Mouse (Mus musculus): Measurements from ENCODE around the gene Oog4.
A peak's percentile ranks its signal among the peaks of the same experiment; 100 is the strongest.
"Not testable (repeated sequence)": the region's sequence is repeated elsewhere in the genome, so short reads cannot be mapped to it uniquely, and the experiment has no call there.

Oog4 gene

DNA sequence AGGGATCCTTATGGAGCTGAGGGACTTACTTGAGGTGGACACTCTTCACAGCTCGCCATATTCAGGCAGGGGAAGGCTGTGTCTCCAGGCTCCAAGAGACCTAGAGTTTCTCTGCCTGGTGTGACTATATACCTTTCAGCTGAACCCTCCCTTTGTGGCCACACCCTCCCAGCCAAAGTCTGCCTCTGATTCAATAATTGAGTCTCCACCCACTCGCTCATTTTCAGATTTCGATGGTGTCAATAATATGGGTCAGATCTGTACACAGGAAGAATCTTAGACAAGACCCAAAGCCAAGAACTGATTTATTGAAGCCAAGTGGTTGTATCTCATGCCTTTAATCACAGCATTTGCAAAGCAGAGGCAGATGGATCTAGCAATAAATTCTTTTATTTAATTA, at the start of gene Oog4:
Gene Oog4, minus strand, starts transcription at position 101 of the 400 bp plus-strand sequence.
- no peak for DNase-seq

DNA sequence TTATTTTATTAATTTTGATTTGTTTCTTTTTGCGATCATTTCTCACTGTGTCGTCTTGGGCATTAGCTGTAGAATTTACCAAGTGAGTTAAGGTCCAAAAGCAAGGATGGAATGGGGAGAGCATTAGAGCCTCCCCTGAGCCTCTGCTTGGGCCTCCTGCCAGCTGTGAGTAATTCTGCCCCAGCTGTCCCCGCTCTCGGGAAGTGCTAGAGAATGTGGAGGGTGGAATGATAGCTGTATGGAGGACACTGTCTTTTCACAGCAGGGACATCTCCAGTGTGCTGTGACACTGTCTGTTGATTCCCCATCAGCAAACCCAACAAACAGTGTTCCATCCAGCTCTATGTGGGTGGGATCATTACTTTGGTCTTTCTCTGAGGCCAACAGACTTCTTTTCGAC, 23.4 kb downstream of the Oog4 start:
- not testable (repeated sequence) for DNase-seq

DNA sequence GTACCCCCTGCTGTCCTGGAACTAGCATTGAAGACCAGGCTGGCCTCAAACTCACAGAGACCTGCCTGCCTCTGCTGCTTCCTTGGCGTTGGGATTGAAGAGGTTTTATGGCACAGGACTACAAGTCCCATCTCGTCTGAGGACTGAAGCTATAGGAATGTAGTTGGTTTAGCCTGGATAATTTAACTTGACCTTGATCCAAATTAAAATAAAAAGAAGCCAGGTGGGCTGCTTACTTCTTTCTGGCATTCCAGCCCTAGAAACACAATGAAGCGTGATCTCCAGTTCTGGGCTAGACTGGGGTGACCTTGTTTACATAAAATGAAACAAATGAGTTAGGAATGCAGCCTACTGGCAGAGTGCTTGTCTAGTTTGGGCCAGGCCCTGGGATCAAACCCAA, 36.0 kb downstream of the Oog4 start:
- DNase-seq, result no peak

DNA sequence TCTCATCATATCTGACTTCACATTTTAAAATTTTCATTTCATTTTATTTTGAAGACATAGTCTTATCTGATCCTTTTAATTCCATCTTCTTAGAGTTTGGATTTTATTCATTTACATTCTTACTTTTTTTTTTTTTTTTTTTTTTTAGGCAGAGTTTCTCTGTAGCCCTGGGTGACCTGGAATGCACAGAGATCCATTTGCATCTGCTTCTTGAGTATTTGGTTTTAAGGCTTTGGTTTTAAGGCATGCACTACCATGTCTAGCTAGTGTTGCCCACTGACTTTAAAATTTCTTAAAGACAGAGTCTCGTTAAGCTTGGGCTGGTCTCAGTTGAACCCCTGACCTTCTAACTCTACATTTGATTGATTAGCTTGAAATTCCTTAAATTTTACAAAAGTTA, 36.5 kb downstream of the Oog4 start:
- DNase-seq, result no peak

DNA sequence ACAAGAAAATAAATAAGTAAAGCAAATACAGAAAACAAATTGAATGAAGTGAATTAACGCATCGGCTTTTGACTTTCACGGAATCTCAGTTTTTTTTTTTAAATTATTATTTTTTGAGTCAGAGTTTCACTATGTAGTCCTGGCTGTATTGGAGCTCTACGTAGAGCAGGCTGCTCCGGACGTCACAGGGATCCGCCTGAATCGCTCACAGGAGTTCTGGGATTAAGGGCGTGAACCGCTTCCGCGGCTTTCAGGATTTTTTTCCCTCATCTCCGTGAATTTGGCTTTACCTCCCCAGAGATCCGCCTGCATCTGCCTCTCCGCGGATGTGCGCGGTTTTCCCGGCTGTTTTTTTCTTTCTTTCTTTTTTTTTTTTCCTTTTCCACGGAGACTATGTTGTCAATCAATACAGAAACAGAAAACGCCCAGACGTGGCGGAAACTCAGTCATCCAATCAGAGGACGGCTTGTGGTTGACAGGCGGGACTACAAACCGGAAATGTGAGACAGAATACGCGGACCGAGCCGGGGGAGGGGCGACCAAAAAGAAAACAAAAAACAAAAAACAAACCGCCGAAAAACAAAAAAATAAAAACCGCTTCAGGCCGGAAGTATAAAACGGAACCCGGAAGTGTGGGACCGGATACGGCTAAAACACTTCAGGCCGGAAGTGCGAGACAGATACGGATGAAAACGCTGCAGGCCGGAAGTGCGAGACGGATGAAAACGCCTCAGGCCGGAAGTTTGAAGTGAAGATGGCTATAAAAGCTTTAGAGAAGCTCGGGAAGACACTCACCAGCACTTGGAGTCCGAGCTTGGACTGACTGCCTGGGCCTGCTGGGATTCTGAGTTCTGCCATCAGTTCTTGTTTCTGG, 37.7 kb downstream of the Oog4 start, which contains the start of gene Pramef8:
Gene Pramef8, plus strand, starts transcription at position 208 of the 874 bp plus-strand sequence.
- peak; percentile 91 for DNase-seq

DNA sequence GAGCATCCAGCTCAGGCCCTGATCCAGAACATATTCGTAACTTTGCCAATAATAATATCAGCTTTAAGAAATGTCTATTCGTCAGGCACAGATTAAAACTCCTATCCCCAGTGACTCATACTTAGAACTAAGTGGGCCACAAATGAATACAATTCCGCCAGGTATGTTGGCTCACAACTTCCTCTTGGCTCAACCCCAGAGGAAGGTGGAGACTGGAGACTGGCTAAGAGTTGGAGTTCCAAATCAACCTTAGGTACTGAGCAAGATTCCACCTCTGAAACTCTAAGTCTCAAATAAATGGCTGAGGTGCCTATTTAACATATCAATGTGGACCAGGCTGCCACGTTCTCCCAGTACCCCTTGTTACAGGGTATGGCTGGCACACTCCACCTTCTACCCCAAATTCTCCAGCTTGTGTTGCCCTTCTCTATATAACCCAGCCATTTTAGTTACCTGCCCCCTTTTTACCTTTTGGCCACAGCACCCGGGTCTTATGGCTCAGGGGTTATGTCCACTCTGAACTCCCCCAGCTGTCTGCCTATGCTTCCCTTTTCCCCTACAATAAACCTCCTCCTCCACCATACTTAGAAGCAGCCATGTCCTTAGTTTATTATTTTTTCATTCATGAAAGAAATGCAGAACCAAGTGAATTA, 38.4 kb downstream of the Oog4 start:
- DNase-seq, result peak; percentile 45

DNA sequence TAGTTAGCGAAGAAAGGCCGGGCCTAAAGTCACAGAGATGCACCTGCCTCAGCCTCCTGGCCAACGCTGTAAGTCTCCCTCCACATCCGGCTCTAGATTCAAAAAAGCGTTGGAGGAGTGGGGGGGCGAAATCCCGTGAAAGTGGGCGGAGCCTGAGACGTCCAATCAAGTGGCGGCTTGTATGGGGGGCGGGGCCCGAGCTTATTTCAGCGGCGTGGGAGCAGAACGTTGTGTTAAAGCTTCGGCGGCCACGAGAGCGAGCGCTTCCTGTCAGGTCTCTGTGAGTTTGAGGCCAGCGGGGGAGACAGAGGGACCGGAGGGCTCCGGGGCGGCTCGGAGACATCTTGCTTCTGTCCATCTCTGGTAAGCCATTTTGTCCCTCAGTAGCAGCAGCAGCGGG, 55.9 kb downstream of the Oog4 start, which contains the start of gene Pramel1:
Gene Pramel1, plus strand, starts transcription at position 248 of the 400 bp plus-strand sequence.
- no peak for DNase-seq

DNA sequence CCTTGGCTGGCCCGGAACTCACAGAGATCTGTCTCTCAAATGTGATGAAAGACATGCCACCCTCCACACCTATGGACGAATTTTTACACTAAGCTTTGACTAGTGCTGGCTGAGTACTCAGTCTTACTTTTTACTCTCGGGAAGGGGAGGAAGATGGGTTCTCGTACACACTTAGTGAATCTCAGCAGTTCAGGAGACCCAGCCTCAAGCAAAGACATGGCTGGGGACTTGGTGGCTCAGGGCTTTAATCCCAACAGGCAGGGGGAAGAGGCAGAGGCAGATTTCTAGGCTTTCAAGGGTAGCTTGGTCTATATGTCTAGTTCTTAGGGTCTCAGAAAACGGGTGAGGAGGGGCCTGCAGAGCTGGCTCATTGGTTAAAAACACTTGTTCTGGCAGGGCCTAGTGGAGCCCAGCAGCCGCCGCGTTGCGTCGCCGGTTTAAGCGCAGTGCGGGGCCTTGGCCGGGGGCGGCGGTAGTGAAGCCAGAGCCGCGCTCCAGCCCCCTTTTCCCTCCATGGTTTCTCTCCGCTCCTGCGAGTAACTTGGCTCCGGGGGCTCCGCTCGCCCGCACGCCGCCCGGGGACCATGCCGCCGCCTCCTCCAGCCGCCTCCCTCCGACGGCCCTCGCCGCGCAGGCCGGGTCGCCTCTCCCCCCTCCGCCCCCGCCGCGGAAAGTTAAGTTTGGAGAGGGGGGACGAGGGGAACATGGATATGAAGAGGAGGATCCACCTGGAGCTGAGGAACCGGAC, 61.0 kb downstream of the Oog4 start:
- DNase-seq, result no peak
